Mouse (Mus musculus): ENCODE results near the gene Mitf.

- TF ChIP-seq CTCF (IDR thresholded peaks at IDR 0.05; ENCODE audit: borderline replicate concordance, insufficient read depth, low read length) (no peak), POLR2A (IDR thresholded peaks at IDR 0.05; ENCODE audit: low read depth, low read length) (no peak)
Observed at GRCm38 (mm10) chr6:97868005-97868404, 61.2 kb downstream of the Mitf start.

Data from embryonic fibroblast, embryonic 13.5 days (primary cell).